Mouse (Mus musculus) bone marrow macrophage, adult 2 months (primary cell): ENCODE results near the gene Cnp.

Source experiments
- CTCF ChIP-seq: IDR thresholded peaks from 2 replicates; pipeline ENCODE4 v1.5.1; 2012; ENCODE audit warnings: low read depth, mild to moderate bottlenecking, low read length, moderate library complexity
- POLR2A ChIP-seq: IDR thresholded peaks from 2 replicates; pipeline ENCODE4 v1.6.1; 2012; ENCODE audit warnings: mild to moderate bottlenecking, low read depth, low read length, borderline replicate concordance

GRCm38 (mm10) chr11:100594608-100595007 is 19.9 kb downstream of the Cnp start:
- no peak for TF ChIP-seq CTCF
- no peak for TF ChIP-seq POLR2A
